Mouse (Mus musculus) stomach, postnatal 0 days (tissue): ENCODE results near the gene Glb1l. TPM values are rescaled to one million over a fixed set of nuclear protein-coding genes. Genes with fewer than 3 reads are reported as not detected.

Source experiments
- ATAC-seq: fragments of 200-750 bp; cut with Nextera tagmentation; 2 replicates; pipeline ENCODE4 v1.8.0; 2017; ENCODE audit not compliant: low FRiP score, low TSS enrichment
- DNase-seq: peaks from one replicate; pipeline ENCODE4 v3.0.0-alpha.2; 2016; ENCODE audit warnings: low spot score
- H3K27ac ChIP-seq: fragments of 300-500 bp; sonication (generic); replicated peaks from 2 replicates; pipeline ENCODE4 v1.5.1; 2014; ENCODE audit warnings: mild to moderate bottlenecking, control low read depth
- H3K27me3 ChIP-seq: fragments of 300-500 bp; sonication (generic); 2 replicates; pipeline ENCODE4 v1.6.1; 2014; ENCODE audit warnings: low read length; ENCODE audit not compliant: control insufficient read depth, insufficient read depth
- H3K36me3 ChIP-seq: fragments of 300-500 bp; sonication (generic); 2 replicates; pipeline ENCODE4 v1.6.1; 2014; ENCODE audit warnings: low read length, mixed read lengths; ENCODE audit not compliant: control insufficient read depth, insufficient read depth
- H3K4me1 ChIP-seq: fragments of 300-500 bp; sonication (generic); replicated peaks from 2 replicates; pipeline ENCODE4 v1.6.1; 2014; ENCODE audit warnings: antibody characterized with exemption; ENCODE audit not compliant: control insufficient read depth, insufficient read depth
- H3K4me2 ChIP-seq: fragments of 300-500 bp; sonication (generic); replicated peaks from 2 replicates; pipeline ENCODE4 v1.6.1; 2014; ENCODE audit warnings: low read depth, mild to moderate bottlenecking, control low read depth, moderate library complexity
- H3K4me3 ChIP-seq: fragments of 300-500 bp; sonication (generic); 2 replicates; pipeline ENCODE4 v1.5.1; 2014; ENCODE audit warnings: low read depth, low read length, control low read depth
- H3K9ac ChIP-seq: fragments of 300-500 bp; sonication (generic); 2 replicates; pipeline ENCODE4 v1.6.1; 2014; ENCODE audit warnings: mild to moderate bottlenecking, low read length, control low read depth, mixed read lengths
- H3K9me3 ChIP-seq: fragments of 300-500 bp; sonication (generic); 2 replicates; pipeline ENCODE4 v1.6.1; 2016; ENCODE audit warnings: low read length; ENCODE audit not compliant: control insufficient read depth
- CTCF ChIP-seq: IDR thresholded peaks from 2 replicates; pipeline ENCODE4 v1.5.1; 2016; ENCODE audit warnings: antibody characterized with exemption, low read depth, mild to moderate bottlenecking, moderate library complexity
- EP300 ChIP-seq: optimal IDR thresholded peaks from 2 replicates; pipeline ENCODE3; 2016; ENCODE audit warnings: antibody characterized with exemption
- WGBS: fragments of 180-500 bp; shearing (Covaris S2); extraction: QIAGEN DNeasy Blood & Tissue Kit; methylation state at CpG from one replicate; pipeline ENCODE4 v1.1.7; 2014; 5-methylcytosine and 5-hydroxymethylcytosine counted together
- polyA plus RNA-seq: library from polyadenylated mRNA; unstranded; fragments of >200 nt; fragmentation: Nextera tagmentation; extraction: Ambion mirVana; gene quantifications from 2 replicates; pipeline ENCODE4 v1.2.1, GENCODE M21; 2015

Gene Glb1l
- polyA plus RNA-seq: 5.2 and 7.1 TPM in 2 replicates

GRCm38 (mm10) chr1:75210136-75211087, at the start of gene Glb1l, which contains the start of gene Stk16:
TSS of gene Glb1l (minus strand) at chr1:75210813.
TSS of gene Stk16 (plus strand) at chr1:75210838.
- peak within 1 kb of the TSS; percentile 91 for H3K4me3 ChIP-seq
- H3K9me3 ChIP-seq: no peaks in the 10 kb centered on the region
- no peaks in the 10 kb centered on the region for H3K27me3 ChIP-seq
- H3K9ac ChIP-seq: peak within 1 kb of the TSS; percentile 96
- peak; percentile 97 for DNase-seq
- 4% methylated on average over 42 of the region's 42 CpGs for WGBS
- H3K27ac ChIP-seq: peak within 1 kb of the TSS; percentile 76
- H3K4me2 ChIP-seq: peak within 1 kb of the TSS; percentile 95
- H3K36me3 ChIP-seq: peaks cover 9% of the 10 kb centered on the region; the same call in 1 of the 2 replicates
- TF ChIP-seq CTCF: no peak
- TF ChIP-seq EP300: no peak
- no peaks in the 10 kb centered on the region; the same call in 1 of the 2 replicates for H3K4me1 ChIP-seq
- ATAC-seq: peak; percentile 83

- TF ChIP-seq CTCF (no peak), EP300 (no peak)
- Histone ChIP-seq H3K36me3 (no peaks in the 10 kb centered on the region), H3K27ac (no peak overlapping the region), H3K9ac (no peak overlapping the region), H3K27me3 (no peaks in the 10 kb centered on the region), H3K4me1 (0 out of 2 replicates have a peak, but pooled peaks cover 2% of the 10 kb centered on the region), H3K9me3 (no peaks in the 10 kb centered on the region), H3K4me2 (no peak overlapping the region), H3K4me3 (no peak overlapping the region)
- ATAC-seq: no peak
- WGBS: 55% methylated on average over 10 of the region's 10 CpGs
- no peak for DNase-seq
Measured at GRCm38 (mm10) chr1:75255516-75256046, 45.0 kb upstream of the Glb1l start.

- no peak for ATAC-seq
- WGBS: 71% methylated on average over 8 of the region's 8 CpGs
- Histone ChIP-seq H3K4me1 (0 out of 2 replicates have a peak, but pooled peaks cover 2% of the 10 kb centered on the region), H3K36me3 (no peaks in the 10 kb centered on the region), H3K27me3 (no peaks in the 10 kb centered on the region), H3K9me3 (no peaks in the 10 kb centered on the region), H3K27ac (no peak overlapping the region), H3K9ac (no peak overlapping the region), H3K4me2 (no peak overlapping the region), H3K4me3 (no peak overlapping the region)
- TF ChIP-seq CTCF (no peak), EP300 (no peak)
- no peak for DNase-seq
Measured at GRCm38 (mm10) chr1:75254625-75255013, 44.0 kb upstream of the Glb1l start.

- H3K4me1 ChIP-seq: 0 out of 2 replicates have a peak, but pooled peaks cover 2% of the 10 kb centered on the region
- H3K27ac ChIP-seq: no peak overlapping the region
- no peak; the same call in 1 of the 2 replicates for ATAC-seq
- TF ChIP-seq EP300 (no peak), CTCF (peak; percentile 93)
- no peak overlapping the region for H3K4me2 ChIP-seq
- no peak overlapping the region for H3K9ac ChIP-seq
- WGBS: 61% methylated on average over 16 of the region's 16 CpGs
- peak; percentile 84 for DNase-seq
- no peaks in the 10 kb centered on the region for H3K36me3 ChIP-seq
- no peaks in the 10 kb centered on the region for H3K9me3 ChIP-seq
- no peaks in the 10 kb centered on the region for H3K27me3 ChIP-seq
- H3K4me3 ChIP-seq: no peak overlapping the region
Measured at GRCm38 (mm10) chr1:75253849-75254624, 43.4 kb upstream of the Glb1l start.

GRCm38 (mm10) chr1:75253029-75253428, 42.4 kb upstream of the Glb1l start:
- no peaks in the 10 kb centered on the region for H3K9me3 ChIP-seq
- no peak overlapping the region for H3K4me3 ChIP-seq
- H3K36me3 ChIP-seq: no peaks in the 10 kb centered on the region
- TF ChIP-seq EP300 (no peak), CTCF (peak; percentile 28; the same call in 1 of the 2 replicates)
- H3K4me2 ChIP-seq: no peak overlapping the region
- 78% methylated on average over 16 of the region's 16 CpGs for WGBS
- H3K4me1 ChIP-seq: peaks cover 4% of the 10 kb centered on the region; the same call in 1 of the 2 replicates
- no peak overlapping the region for H3K27ac ChIP-seq
- no peak overlapping the region for H3K9ac ChIP-seq
- DNase-seq: no peak
- ATAC-seq: no peak
- H3K27me3 ChIP-seq: no peaks in the 10 kb centered on the region
